Mouse (Mus musculus) kidney, adult 9 months (tissue): Measurements from ENCODE around the gene Myl12a.

Source experiments
- DNase-seq: peaks from one replicate; pipeline ENCODE4 v3.0.0; 2022

Gene Myl12a

DNA sequence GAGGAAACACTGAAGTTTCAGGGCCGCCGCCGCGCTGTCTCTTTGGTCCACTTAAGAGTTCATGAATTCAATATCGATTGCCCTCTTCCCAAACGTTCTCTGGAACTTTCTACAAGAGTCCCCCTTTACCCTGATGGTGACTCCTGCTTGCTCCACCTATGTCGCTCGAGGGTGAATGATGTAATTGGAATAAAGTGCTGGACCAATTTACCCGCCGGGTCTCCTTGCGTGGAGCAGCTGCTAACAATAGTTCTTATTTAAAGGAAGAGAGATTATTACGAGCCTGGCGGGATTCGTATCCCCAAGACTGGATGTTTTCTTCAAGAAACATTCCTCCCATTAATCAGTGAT lies at the start of gene Myl12a:
Gene Myl12a, minus strand, starts transcription at position 135 of the 351 bp plus-strand sequence.
- no peak for DNase-seq

DNA sequence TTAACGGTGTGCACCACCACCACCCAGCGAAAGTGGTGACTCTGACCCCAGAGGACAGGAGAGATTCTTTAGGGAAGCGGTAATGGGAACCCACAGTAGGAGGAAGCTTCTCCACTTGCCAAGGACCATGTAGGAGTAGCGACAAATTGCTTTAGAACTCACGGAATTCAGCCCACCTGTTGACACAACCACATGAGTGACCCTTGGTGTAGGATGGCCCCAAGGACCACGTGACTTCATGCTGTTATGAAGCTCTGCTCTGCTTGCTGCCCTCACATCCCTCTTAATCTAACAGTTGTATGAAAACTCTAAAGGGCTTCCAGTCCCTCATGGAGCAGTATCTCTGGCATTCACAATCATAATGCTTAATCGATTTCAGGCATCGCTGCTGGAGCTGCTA lies 46.6 kb upstream of the Myl12a start:
- DNase-seq, result no peak

DNA sequence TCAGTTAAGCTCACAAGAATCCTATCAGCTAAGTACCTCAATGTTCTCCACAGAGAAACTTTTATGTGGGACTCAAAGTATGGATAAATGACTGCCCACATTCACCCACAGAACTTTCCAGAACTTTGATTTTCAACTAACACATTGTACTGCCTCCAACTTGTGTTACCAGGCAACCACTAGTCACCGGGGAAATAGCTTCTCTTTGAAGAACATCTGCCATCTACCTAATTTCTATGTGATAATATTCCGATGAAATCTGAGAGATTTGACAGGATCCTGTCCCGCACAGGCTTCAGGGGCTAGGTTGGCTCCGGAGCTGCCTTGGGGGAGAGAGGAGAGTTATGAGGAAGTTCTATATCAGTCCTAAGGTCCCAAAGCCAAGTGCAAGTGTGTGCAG lies 44.2 kb upstream of the Myl12a start:
- no peak for DNase-seq

DNA sequence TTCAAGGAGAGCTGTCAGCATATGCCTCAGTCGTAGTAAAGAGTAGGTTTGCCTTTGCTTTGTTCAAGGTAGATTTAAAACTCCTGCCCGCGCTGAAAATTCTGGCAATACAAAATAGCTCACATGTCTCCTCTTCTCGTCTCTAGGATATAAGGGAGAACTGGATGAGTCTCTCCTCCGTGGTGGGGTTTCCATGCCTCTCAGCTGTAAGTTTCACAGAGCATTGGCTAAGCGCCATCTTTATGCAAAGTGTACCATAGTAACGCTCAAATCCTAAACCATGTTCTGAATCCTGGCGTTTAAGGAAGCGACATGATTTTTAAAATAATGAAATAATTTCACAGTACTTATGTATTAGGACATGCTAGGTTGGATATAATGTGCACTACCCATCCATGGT lies 42.9 kb upstream of the Myl12a start:
- DNase-seq, result no peak

DNA sequence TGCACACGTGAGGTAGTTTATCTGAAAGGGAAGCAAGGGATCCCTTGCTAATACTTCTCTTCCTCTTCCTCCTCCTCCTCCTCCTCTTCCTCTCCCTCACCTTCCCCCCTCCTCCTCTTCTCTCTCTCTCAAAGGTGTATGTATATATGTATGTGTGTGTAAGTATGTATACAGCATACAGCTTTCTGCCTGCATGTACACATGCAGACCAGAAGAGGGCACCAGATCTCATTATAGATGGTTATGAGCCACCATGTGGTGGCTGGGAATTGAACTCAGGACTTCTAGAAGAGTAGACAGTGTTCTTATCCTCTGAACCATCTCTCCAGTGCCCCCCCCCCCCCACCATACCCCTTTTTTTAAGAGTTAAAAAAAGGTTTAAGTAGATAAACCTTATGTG lies 40.0 kb upstream of the Myl12a start:
- DNase-seq, result no peak

DNA sequence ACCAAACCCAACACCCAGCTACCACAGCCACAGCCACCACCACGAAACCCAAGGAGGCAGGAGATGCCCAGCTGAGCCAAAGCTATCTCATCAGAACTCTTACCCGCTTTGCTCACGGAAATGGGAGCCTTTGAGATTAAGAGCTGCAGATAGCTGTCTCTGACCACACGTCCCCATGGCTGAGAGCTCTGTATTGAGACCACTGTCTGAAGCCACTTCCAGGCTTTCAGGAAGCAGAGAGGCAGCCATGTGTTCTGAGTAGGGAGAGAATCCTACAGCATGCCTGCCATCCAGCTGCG lies 37.9 kb upstream of the Myl12a start:
- no peak for DNase-seq

DNA sequence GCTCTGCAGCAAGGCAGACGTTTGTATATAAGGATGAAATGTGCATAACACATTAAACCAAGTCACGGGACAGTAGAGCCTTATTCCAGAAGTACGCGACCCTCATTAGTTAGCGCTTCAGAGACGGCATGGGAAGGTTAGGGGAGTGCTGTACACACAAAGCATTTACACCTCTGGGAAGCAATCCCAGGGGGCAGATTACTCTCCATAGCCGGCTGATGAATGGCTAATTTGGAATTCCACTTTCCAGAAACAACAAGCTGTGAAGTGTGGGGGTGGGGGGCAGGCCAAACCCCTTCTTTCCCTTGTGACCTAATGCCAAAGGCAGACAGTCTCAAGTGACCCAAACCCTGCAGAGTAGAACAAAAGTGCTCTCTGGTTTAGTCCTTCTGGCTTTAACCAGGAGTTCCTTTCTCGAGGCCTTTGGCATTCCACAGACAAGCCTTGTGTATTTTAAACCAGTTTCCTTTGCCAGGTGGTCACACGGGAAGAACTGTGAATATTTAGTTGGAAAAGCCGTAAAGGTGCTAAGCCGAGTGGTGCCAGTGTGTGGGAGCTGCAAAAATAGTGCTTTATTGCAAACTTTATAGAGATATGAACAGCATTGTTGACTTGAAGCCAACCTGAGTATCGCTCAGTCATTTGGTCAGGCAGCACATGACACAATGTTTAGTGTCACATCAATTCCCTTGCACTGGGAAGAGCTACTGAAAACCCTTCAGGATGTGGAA lies 37.3 kb upstream of the Myl12a start:
- peak; percentile 13 for DNase-seq

DNA sequence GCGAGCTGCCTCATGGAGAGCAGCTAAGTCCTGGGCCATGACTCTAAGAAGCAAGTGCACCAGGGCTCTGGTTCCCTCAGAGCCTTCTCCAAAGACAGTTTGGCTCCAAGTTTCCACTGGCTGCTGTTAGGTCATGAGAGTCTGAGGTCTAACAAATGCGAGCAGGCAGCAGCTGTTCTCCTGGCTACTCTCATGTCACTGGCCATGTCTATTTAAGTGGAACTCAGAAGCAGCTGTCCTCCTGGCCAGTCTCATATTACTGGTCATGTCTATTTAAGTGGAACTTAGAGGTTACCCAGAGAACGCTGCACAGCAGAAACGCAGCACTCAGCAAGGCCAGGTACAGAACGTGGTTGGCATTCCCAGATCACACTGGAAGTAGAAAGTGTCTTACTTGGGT lies 36.1 kb upstream of the Myl12a start:
- no peak for DNase-seq

DNA sequence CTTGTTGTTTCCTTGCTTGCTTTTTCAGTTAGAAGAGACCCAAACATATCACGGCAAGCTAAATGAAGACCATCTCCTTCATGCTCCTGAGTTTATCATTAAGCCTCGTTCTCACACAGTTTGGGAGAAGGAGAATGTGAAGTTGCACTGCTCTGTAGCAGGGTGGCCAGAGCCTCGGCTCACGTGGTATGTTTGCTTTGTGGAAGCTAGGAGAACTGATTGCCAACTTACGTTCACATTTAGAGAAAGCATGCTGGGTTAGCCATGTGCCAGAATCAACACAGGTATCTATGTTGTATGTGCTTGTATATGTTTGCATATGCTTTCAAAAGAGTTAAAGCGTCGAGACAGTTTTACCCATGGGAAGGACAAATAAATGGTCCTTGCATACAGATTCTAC lies 34.5 kb upstream of the Myl12a start:
- no peak for DNase-seq

DNA sequence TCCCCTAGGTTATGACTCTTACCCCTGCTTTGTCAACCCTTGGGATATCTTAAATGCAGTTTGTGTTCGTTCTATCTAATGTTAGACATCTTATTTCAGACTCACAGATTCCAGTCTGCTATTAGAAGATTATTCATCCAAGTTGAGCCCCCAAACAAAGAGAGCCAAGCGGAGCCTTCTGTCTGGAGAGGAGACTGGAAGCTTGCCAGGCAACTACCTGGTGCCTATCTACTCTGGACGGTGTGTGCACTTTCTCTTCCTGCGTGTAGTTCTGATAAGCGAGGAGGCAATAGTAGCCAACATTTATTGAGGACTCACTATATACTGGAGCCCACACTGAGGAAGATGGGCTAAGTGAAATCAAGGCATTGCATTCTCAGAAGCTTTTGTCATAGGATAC lies 31.8 kb upstream of the Myl12a start:
- DNase-seq, result no peak

DNA sequence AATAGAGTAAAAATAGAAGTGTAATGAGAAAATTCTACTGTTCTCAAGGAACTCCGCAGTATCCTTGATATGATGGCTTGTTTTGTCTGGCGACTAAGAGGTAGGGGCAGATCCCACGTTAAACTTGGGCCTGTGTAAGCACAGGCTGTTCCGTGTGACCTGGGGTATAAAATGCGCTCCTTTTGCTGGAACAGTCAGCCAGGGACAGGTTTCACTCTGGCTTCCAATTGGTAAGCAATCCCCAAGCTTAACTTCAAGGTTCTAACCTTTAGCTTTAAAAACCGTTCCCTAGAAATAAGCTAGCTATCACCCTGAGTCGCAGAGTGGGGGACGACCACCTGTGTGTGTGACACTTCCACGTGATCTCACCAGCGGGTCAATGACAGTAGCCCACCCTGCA lies 30.0 kb upstream of the Myl12a start:
- no peak for DNase-seq

DNA sequence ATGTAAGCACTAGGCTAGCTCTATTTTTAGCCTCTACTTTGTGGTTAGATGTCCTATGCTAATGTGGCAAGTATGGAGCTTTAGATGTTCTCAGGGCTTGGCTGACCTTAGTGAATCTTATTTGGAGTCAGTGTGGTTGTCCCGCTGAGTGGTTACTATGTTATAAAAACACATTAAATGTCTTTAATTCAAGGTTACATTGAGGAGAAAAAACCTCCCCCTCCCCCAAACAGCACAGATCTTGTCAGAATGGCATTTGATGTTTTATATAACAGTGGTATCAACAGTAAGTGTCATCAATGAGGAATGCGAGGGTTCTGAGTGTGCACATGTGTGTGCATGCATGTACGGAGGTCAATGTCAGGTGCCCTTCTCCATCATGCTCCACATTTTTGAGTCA lies 24.5 kb upstream of the Myl12a start:
- no peak for DNase-seq

DNA sequence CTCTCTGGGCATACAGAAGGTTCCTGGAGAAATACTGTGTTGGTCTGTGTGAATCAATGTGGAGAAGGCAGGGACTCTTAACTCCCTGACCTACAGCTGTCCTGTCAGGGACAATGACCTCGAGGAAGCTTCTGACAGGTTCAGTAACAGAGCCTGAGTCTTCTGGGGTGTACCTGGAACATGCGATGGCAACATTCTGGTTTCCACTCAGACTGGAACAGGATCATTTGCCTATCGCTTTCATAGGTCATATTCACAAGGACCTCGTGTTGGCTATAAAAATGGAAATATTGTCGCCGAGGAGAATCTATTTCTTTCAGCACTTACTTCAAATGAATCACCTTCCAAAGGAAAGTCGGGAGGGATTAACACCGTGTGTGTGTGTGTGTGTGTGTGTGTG lies 23.2 kb upstream of the Myl12a start:
- no peak for DNase-seq

DNA sequence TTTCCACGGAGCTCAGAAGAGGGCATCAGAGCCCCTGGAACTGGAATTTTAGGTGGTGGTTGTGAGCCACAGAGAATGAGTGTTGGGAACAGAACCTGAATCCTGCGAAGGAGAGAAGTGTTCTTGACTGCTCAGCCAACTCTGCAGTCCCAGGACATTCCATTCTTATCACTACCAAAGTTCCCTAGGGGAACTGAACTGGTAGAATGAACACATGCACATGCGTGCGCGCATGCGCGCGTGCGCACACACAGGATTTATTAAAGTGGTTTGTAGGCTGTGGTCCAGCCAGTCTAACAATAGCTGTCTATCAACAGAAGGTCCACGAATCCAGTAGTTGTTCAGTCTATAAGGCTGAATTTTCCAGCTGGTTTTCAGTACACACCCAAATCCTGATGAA lies 21.4 kb upstream of the Myl12a start:
- no peak for DNase-seq

DNA sequence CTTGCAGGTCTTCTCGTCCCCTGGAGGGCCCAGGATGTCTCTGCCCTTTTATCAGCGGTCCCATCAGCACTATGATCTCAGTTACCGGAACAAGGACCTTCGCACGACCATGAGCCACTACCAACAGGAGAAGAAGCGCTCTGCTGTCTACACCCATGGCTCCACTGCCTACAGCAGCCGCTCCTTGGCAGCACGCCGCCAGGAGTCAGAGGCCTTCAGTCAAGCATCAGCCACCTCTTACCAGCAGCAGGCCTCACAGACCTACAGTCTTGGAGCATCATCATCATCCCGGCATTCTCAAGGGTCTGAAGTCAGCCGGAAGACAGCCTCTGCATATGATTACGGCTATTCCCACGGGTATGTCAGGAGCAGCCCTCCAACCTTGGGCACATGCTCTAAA lies 20.2 kb upstream of the Myl12a start:
- DNase-seq, result no peak

DNA sequence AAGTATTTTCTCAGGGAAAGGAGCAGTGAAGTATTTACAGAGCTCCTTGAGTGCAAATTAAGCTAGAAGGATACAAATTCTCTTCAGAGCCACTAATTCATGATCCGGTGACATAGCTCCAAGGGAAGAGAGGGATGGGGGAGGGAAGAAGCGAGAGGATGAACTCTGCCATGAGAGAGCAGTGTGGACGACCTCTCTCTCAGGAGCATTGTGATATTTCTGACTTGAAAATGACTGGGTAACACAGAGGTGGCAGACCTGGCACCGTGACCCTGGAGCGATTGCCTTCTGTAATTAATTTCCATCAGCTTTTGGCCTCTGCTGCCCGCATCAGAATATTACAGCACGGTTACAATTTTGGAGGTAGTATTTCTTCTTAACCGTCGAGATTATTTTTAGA lies 17.2 kb upstream of the Myl12a start:
- no peak for DNase-seq

DNA sequence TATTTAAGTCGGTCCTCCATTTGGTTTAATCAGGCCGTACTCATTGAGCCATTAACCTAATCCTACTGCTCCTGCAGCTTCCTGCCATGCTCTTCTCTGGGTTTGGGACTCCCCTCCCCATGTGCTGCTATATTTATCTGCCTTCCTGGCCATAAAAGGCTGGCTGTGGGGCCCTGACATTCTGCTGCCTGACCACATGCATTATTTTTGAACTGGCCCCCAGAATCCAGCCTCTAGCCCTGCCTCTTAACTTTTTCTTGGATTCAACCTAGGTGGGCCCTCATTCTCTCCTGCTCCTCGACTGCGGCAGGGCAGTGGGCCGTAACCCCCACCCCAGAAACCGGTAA lies 16.6 kb upstream of the Myl12a start:
- DNase-seq, result no peak

DNA sequence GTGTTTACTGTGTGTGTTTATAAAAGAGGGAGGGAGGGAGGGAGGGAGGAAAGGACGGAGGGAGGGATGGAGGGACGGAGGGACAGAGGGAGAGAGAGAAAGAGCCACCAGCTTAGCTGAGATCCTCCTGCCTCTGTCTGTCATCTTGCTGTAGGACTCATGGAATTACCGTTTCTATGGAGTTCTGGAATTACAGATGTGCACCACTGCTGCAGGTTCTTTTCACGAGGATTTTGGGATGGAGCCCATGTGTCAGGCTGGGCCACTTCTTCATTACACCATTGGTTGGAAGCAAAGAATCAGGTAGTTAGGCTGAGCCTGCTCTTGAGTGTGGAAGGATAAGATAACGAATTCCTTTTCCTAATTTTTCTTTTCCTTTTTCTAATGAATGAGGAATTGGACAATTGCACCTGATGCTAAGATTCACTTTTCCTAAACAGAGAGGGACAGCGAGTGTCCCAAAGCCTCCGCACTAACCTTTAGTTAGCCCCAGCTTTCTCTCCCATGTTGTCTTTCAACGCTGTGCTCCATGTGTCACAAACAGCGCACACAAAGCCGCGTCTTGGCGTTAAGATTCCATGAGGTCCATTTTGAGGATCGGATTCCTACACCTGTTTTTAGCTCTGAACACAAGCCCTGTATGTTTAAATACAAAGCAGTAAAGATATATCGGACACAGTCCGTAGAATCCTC lies 16.1 kb upstream of the Myl12a start:
- no peak for DNase-seq

DNA sequence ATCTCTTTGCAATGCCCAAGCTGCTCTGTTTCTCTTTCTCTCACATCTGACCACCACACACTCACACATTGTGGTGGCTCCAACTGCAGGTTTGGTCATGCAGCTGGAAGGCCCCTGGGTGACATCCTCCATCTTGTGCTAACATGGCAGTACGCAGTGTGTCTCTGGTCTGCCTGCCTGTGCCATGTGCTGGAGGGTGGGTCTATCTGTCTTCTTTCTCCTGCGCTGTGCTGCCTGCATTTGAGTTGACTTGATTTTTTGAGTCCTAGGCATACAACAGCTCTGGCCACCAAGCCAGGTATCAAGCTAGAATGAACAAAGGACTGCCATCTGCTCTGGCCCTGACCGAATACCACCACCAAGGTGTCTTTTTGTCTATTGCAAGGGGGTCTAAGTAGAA lies 15.5 kb upstream of the Myl12a start:
- no peak for DNase-seq

DNA sequence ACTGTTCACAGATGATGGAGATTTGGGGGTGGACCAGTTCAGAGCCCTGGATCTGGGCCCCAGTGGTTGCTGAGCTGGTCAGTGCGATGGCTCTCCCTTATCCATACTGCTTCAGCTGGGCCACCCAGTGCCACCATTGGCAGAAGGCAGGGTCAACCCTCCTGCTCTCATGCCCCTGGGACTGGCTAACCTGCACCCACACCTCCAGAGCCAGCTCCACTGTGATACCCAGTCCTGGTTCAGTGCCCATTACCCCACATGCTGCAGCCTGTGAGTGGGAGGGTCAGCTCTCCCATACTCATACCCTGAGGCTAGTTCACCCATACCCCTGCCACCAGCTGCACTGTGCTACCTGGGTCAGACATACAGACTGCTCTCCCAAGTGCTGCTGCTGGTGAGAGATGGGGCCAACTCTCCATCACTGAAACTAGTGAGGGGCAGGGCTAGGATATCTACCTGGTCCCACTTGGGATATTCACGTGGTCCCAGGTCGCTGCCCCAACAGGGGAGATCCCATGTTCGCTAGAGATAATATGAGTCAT lies 14.8 kb upstream of the Myl12a start:
- no peak for DNase-seq

DNA sequence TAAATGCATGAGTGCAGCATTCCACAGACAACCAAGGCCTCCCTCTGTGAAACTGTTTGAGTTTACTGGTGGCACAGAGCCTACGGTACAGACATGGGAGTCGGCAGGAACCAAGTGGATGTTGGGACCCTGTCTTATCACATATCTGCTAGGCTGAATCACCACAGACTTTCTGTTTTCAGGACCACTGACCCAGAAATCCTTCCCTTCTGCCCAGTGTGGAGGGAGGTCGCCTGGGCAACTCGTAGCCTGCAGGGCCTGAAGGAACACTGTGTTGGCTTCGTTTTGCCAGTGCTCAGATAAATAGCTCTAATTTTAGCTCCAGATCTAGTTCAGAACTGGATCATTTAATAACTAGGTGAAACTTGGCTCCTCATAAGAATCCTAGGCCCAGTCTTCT lies 12.2 kb upstream of the Myl12a start:
- no peak for DNase-seq

DNA sequence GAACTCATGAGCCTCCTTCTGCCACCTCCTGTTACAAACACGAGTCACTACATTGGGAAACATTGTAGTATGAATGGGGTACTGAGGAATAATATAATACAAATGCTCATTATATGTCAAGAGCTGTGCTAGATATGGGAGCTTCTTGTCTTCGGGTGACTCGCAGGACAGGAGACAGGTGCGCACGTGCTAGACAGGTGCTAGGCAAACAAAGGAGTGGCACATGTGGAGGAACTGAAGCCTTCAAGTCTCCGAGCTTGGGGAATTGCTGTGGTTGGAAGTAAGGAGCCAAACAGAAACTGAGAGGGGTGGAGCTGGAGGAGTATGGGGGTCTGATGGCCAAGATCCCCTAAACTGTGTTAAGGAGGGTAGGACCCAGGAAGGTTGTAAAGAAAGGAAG lies 10.4 kb upstream of the Myl12a start:
- DNase-seq, result no peak

DNA sequence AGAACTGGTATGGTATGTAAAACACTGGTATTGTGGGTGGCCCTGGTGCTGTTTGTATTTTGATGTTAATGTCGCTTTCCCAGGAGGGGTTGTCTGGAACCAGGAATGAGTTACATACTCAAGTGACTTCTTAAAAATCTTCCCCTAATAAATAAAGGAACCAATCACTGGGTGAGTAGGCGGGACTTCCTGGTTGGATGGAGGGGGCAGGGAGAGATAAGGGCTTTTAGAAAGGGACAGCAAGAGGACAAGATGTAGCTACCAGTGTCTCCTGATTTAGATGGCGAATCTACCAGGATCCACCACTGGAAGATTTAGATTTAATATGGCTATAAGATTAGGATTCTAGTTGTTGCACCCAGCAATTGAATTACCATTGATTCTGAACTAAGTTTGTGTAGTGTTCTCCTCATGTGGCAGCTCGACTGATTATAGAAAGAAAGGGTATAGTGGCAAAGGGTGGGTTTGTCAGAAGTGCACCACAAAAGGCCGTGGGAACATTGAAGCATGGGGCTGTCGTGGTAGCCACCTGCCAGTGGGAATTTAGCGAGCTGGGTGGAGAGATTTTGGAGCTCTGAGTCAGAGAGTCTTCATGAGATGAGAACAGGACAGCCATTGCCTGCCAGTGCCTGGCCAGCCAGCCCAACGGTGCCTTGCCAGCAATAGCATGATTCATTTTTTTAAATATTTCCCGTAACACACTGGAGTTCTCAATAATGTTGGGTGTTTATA lies 9.4 kb upstream of the Myl12a start:
- DNase-seq, result no peak

DNA sequence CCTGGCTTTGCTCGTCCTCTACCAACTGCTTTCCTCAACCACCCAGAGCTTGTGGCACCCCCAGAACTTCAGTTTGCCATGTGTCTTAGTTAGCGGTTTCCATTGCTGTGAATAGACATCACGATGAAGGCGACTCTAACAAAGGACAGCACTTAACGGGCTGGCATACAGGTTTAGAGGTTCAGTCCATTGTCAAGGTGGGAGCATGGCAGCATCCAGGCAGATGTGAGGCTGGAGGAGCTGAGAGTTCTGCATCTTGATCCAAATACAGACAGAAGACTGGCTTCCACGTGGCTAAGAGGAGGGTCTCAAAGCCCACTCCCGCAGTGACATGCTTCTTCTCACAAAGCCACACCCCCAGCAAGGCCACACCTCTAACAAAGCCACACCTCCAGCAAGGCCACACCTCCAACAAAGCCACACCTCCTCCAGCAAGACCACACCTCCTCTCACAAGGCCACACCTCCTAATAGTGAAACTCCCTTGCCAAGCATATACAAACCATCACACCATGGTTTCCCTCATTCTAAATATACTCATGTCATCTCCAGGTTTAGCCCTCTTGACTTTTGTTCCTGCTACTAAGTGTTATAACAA lies 8.1 kb upstream of the Myl12a start:
- no peak for DNase-seq
